Mouse (Mus musculus) heart, adult 2 months (tissue): ENCODE data around the gene Frmpd2. TPM values are rescaled to one million over a fixed set of nuclear protein-coding genes. Genes with fewer than 3 reads are reported as not detected.

ENCODE experiments used
- DNase-seq, 2 experiments: peaks; one replicate each; pipeline ENCODE4 v3.0.0; 2021
- H3K27ac ChIP-seq: fragments of 200-600 bp; 2 replicates; pipeline ENCODE4 v1.8.1; 2022
- H3K27me3 ChIP-seq: fragments of 200-500 bp; 2 replicates; pipeline ENCODE4 v1.6.1; 2012; ENCODE audit warnings: mild to moderate bottlenecking, low read length, inconsistent platforms, mixed read lengths; ENCODE audit not compliant: control insufficient read depth, insufficient read depth
- H3K36me3 ChIP-seq: fragments of 200-500 bp; 2 replicates; pipeline ENCODE4 v1.6.1; 2012; ENCODE audit warnings: low read length, inconsistent platforms; ENCODE audit not compliant: control insufficient read depth, insufficient read depth
- H3K4me1 ChIP-seq: fragments of 200-500 bp; 2 replicates; pipeline ENCODE4 v1.6.1; 2011; ENCODE audit warnings: low read length; ENCODE audit not compliant: control insufficient read depth, insufficient read depth
- H3K4me3 ChIP-seq: fragments of 200-600 bp; 2 replicates; pipeline ENCODE4 v1.8.1; 2022
- H3K79me2 ChIP-seq: fragments of 200-500 bp; replicated peaks from 2 replicates; pipeline ENCODE4 v1.6.1; 2012; ENCODE audit warnings: mild to moderate bottlenecking, inconsistent platforms, low read length, moderate library complexity, mixed read lengths; ENCODE audit not compliant: control insufficient read depth, insufficient read depth
- H3K9ac ChIP-seq: fragments of 200-500 bp; 2 replicates; pipeline ENCODE4 v1.6.1; 2012; ENCODE audit warnings: low read depth, mild to moderate bottlenecking, control low read depth, inconsistent platforms, low read length, mixed read lengths
- CTCF ChIP-seq: fragments of 200-600 bp; IDR thresholded peaks from 2 replicates; pipeline ENCODE4 v1.8.1; 2022; ENCODE audit warnings: antibody characterized with exemption, mild to moderate bottlenecking, moderate library complexity
- EP300 ChIP-seq: fragments of 200-500 bp; IDR thresholded peaks from 2 replicates; pipeline ENCODE4 v1.6.1; 2011; ENCODE audit warnings: low read depth, low read length, control low read depth; ENCODE audit not compliant: insufficient read depth
- POLR2A ChIP-seq: fragments of 200-500 bp; IDR thresholded peaks from 2 replicates; pipeline ENCODE4 v1.6.1; 2011; ENCODE audit warnings: mild to moderate bottlenecking, low read depth, low read length, control low read depth; ENCODE audit not compliant: insufficient read depth
- WGBS: fragments of 180-500 bp; shearing (Covaris S2); methylation state at CpG from one replicate; pipeline ENCODE4 v1.1.7; 2018; 5-methylcytosine and 5-hydroxymethylcytosine counted together
- intact Hi-C: fragments of 180-260 bp; cut with DNase I; formaldehyde crosslinking; loops from one replicate; pipeline ENCODE4 v1.15.1; 2025
- polyA plus RNA-seq: library from polyadenylated mRNA; depleted of rRNA; stranded (reverse); fragments of >200 nt; gene quantifications from 2 replicates; pipeline ENCODE4 v1.2.3, GENCODE M21; 2012
- total RNA-seq, 2 experiments: library from RNA; stranded (reverse); gene quantifications; 2 replicates each; pipeline ENCODE4 v1.2.3; 2021

The Frmpd2 gene
- total and polyA plus RNA-seq, 3 experiments: 0.21 TPM; not detected in 2

DNA sequence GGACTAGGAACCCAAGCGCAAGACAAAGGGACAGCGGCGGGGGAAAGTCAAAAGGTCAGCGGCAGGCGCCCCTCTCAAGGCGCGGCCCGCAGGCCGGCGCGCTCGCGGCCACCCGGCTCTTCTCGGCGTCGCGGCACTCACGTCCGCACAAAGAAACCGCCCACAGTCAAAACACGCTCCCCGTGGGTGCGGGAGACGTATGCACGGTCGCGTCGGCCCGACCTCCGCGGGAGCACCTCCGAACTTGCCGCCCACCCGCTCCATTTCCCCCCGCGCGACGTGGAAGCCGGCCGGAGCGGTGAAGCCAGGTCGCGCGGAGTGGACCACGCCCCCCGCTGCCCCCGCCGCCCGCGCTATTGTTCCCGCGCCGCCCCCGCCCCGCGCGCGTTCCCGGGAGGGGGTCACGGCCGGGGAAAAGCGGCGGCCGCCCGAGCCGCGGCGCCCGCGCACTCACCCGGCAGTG lies 24.9 kb upstream of the Frmpd2 start:
- TF ChIP-seq CTCF (no peak), EP300 (no peak), POLR2A (no peak)
- intact Hi-C loops: no loop called here
- peak overlapping the region; percentile 91 for H3K27ac ChIP-seq

DNA sequence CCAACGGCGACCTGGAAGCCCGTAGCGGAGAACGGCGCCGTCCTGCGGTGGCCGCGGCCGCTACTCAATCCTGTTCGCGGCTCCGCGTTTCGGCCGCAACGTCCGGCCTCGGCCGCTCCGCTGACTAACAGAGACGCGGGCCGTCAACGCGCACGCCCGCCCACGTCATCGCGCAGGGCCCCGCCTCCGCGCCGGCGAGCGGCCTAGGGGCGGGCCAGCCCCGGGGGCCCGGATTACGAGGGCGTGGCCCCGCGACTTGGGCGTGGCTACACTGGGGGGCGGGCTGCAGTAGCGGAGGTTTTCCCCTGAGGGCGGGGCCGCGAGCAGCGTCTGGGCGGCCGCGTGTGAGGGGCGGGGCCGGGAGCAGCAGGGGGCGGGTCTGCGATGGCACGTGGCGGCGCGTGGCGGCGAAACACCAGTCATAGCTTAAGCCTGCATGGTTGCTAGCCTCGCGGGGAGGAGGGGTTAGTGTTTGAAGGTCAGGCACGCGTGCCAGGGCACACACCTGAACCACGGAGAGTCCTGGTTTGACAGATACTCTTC lies 24.4 kb upstream of the Frmpd2 start, which contains the start of gene Mapk8:
Gene Mapk8, minus strand, starts transcription at position 132 of the 543 bp plus-strand sequence.
- Histone ChIP-seq H3K4me3 (peak within 1 kb of the TSS; percentile 95), H3K27me3 (no peaks in the 10 kb centered on the region), H3K27ac (peak within 1 kb of the TSS; percentile 91), H3K4me1 (peaks cover 6% of the 10 kb centered on the region), H3K9ac (peak within 1 kb of the TSS; percentile 93), H3K79me2 (peaks cover 3% of the 10 kb centered on the region; the same call in 1 of the 2 replicates), H3K36me3 (peaks cover 8% of the 10 kb centered on the region)
- under 1% methylated on average over 70 of the region's 70 CpGs for WGBS
- peak; percentile 98 to 100 for DNase-seq
- TF ChIP-seq CTCF (peak; percentile 41), EP300 (no peak), POLR2A (peak; percentile 81)
- intact Hi-C loops: no loop called here

More for the DNA sequence above, 24.9 kb upstream of the Frmpd2 start:
- under 1% methylated on average over 69 of the region's 72 CpGs for WGBS
- Histone ChIP-seq H3K27me3 (no peaks in the 10 kb centered on the region), H3K9ac (peak overlapping the region; percentile 93), H3K79me2 (peaks cover 3% of the 10 kb centered on the region; the same call in 1 of the 2 replicates), H3K4me1 (peaks cover 8% of the 10 kb centered on the region), H3K4me3 (peak overlapping the region; percentile 95), H3K36me3 (peaks cover 8% of the 10 kb centered on the region)
- DNase-seq: no peak

DNA sequence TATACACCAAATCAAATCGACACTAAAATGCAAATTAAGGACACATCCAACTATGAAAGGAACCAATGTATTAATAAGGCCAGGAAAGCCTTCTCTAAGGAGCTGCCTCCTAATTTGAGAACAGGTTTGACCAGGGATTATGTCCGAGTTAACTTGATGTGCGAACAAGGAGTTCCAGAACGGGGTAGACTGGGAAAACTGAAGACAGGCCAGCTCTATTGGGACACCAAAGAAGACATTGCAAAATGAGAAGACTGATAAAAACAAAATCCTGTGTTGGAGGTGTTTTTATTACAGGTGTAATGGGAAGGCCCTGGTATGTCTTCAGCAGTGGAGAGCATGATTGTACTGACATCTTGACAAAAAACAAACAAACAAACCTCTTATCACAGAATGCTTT lies 23.2 kb upstream of the Frmpd2 start:
- Histone ChIP-seq H3K79me2 (peaks cover 3% of the 10 kb centered on the region; the same call in 1 of the 2 replicates), H3K27me3 (no peaks in the 10 kb centered on the region), H3K36me3 (peaks cover 5% of the 10 kb centered on the region), H3K27ac (no peak overlapping the region), H3K9ac (no peak overlapping the region), H3K4me3 (no peak overlapping the region), H3K4me1 (peaks cover 4% of the 10 kb centered on the region)
- intact Hi-C loops: no loop called here
- no peak for DNase-seq
- WGBS: 88% methylated on average over 4 of the region's 4 CpGs
- no peak for TF ChIP-seq EP300
- TF ChIP-seq CTCF: no peak
- TF ChIP-seq POLR2A: no peak

DNA sequence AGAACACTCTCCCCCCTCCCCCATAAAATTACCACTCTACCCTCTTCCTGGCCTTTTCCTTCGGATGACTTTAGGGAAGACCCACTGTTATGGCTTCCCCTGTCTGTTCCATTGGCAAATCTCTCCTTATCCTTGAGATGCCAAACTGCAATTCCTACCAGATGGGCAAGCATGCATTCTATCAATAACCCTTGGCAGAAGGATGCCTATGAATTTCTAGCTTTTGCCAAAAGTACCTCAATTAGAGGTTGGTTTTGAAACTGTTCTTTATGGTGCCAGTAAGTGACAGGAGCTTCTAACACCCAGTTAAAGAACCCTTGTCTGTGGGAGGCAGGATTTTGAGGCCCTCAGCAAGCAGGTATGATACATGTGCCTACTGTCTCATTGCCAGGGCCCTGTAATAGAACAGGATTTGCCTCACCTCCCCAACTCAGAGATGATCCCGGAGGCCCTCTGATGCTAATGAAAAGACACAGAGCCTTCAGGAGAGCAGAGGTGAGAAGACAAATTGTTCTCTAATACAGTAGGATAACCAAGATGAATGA lies 22.1 kb upstream of the Frmpd2 start:
- intact Hi-C loops: no loop called here
- Histone ChIP-seq H3K27ac (no peak overlapping the region), H3K79me2 (no peaks in the 10 kb centered on the region), H3K36me3 (peaks cover 3% of the 10 kb centered on the region), H3K27me3 (no peaks in the 10 kb centered on the region), H3K4me3 (no peak overlapping the region), H3K9ac (no peak overlapping the region), H3K4me1 (peaks cover 1% of the 10 kb centered on the region)
- no peak for TF ChIP-seq CTCF
- TF ChIP-seq EP300: no peak
- no peak for DNase-seq
- WGBS: 78% methylated on average over 2 of the region's 2 CpGs

DNA sequence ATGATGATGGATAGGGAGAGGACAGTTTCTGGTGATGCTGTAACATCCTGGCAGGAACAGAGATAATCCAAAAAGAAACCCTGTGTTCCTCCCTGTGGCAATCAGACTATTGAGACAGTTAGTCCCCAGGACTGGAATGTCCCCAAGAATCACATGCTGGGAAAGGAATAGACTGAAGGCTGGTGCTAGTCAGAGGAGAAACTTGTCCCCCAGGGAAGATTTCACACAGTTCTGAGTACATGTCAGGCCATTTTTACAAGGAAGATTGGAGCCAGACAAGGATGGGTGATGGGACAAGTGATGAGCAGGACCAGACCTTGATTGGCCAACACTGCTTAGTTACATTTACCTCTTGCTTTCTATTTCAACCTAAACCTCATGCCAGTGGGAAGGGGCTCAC lies 21.2 kb upstream of the Frmpd2 start:
- peaks cover 3% of the 10 kb centered on the region for H3K36me3 ChIP-seq
- H3K79me2 ChIP-seq: no peaks in the 10 kb centered on the region
- no peak overlapping the region for H3K9ac ChIP-seq
- no peak overlapping the region for H3K27ac ChIP-seq
- H3K27me3 ChIP-seq: no peaks in the 10 kb centered on the region
- no peak for DNase-seq
- H3K4me1 ChIP-seq: peaks cover 1% of the 10 kb centered on the region
- intact Hi-C loops: no loop called here
- no peak for TF ChIP-seq CTCF
- TF ChIP-seq POLR2A: no peak
- TF ChIP-seq EP300: no peak
- no peak overlapping the region for H3K4me3 ChIP-seq

DNA sequence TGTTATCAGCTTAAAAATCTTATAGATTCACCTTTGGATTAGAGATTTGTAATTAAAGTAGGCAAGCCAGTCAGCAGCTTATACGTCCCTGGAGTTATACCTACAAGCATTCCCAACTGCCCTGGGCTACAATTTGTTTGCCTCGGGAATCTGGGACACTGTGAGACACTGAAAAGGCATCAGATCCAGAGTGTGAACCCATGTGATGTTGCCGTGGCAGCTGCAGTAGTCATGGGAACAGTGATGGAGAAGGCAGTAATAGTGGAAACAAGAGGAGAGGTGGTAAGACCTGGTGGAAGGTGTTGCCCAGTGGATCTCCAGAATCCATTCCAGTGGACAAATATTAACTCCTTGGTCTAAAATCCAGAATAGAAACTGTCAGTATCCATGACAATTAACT lies 7.8 kb upstream of the Frmpd2 start:
- WGBS: 68% methylated on average over 3 of the region's 3 CpGs
- H3K4me1 ChIP-seq: no peaks in the 10 kb centered on the region
- no peaks in the 10 kb centered on the region for H3K79me2 ChIP-seq
- DNase-seq: no peak
- no peak overlapping the region for H3K4me3 ChIP-seq
- no peaks in the 10 kb centered on the region for H3K27me3 ChIP-seq
- no peaks in the 10 kb centered on the region for H3K36me3 ChIP-seq
- no peak for TF ChIP-seq POLR2A
- TF ChIP-seq CTCF: no peak
- no peak for TF ChIP-seq EP300
- intact Hi-C loops: no loop called here
- no peak overlapping the region for H3K27ac ChIP-seq
- no peak overlapping the region for H3K9ac ChIP-seq
